Mouse (Mus musculus): Measurements from ENCODE around the gene Taf13.
A peak's percentile ranks its signal among the peaks of the same experiment; 100 is the strongest.

GRCm38 (mm10) chr3:108562133-108562730, 9.3 kb upstream of the Taf13 start, which contains the start of gene Tmem167b:
- TF ChIP-seq CTCF (IDR thresholded peaks at IDR 0.05; ENCODE audit: low read depth, low read length) = no peak
- TF ChIP-seq EP300 (IDR thresholded peaks at IDR 0.05; ENCODE audit: insufficient read depth, low read depth, low read length) = peak; percentile 85
